8 mouse cellular contexts compared by ENCODE assay signal in genomic region chr14:21051380-21052111, GRCm38 (mm10). TPM values are rescaled to one million over a fixed set of nuclear protein-coding genes. Genes with fewer than 3 reads are reported as not detected.
DNase-seq lines count a peak whose midpoint lies in the region; ATAC-seq lines count a peak whose summit lies in the region.

No protein-coding gene starts in this region.

- peak overlapping the region; percentile 90 for H3K9ac ChIP-seq in liver, embryonic 13.5 days

- peak overlapping the region; percentile 97 for H3K4me2 ChIP-seq in liver, embryonic 13.5 days

- H3K4me1 ChIP-seq in forebrain, embryonic 10.5 days: peaks cover 23% of the 10 kb centered on the region
- H3K4me1 ChIP-seq in liver, embryonic 13.5 days (replicated peaks): peaks cover 37% of the 10 kb centered on the region

- H3K27me3 ChIP-seq in forebrain, embryonic 10.5 days (ENCODE audit: poor library complexity, severe bottlenecking): no peaks in the 10 kb centered on the region
- no peaks in the 10 kb centered on the region for H3K27me3 ChIP-seq in liver, embryonic 13.5 days

- peaks cover 2% of the 10 kb centered on the region; the same call in 1 of the 2 replicates for H3K9me3 ChIP-seq in forebrain, embryonic 10.5 days
- no peaks in the 10 kb centered on the region for H3K9me3 ChIP-seq in liver, embryonic 13.5 days (replicated peaks)

- 11% methylated on average over 28 of the region's 28 CpGs for WGBS in forebrain, embryonic 10.5 days
- 6% methylated on average over 28 of the region's 28 CpGs for WGBS in liver, embryonic 13.5 days (ENCODE audit: insufficient replicate concordance)

- ATAC-seq in frontal cortex, adult (ENCODE audit: low TSS enrichment): peak; percentile 53
- peak; percentile 26 for ATAC-seq in liver, embryonic 13.5 days (ENCODE audit: low read depth)

- H3K4me3 ChIP-seq in forebrain, embryonic 10.5 days: peak overlapping the region; percentile 92
- peak overlapping the region; percentile 87 for H3K4me3 ChIP-seq in liver, embryonic 13.5 days (replicated peaks)

- DNase-seq in frontal cortex, postnatal 14 days (ENCODE audit: low spot score in 2 of 2): no peak
- DNase-seq in 3T3-L1 (ENCODE audit: low read depth, low spot score): peak; percentile 34
- no peak for DNase-seq in forebrain, embryonic 10.5 days (ENCODE audit: extremely low spot score, low spot score)
- DNase-seq in liver, embryonic 13.5 days: no peak
- no peak for DNase-seq in urinary bladder, postnatal 4 days (ENCODE audit: low spot score in 2 of 2)
- DNase-seq in adrenal gland, postnatal 36 days: no peak
- DNase-seq in cerebellum, adult 11 months: no peak

- peaks cover 21% of the 10 kb centered on the region for H3K36me3 ChIP-seq in forebrain, embryonic 10.5 days (replicated peaks)
- H3K36me3 ChIP-seq in liver, embryonic 13.5 days: peaks cover 12% of the 10 kb centered on the region; the same call in 1 of the 2 replicates

- H3K27ac ChIP-seq in forebrain, embryonic 10.5 days: peak overlapping the region; percentile 98
- H3K27ac ChIP-seq in liver, embryonic 13.5 days: peak overlapping the region; percentile 82

RNA-seq across cellular contexts. Expression of gene Ap3m1, which starts 0.8 kb away (rescaled TPM):
- 99.9 and 101 TPM in 2 replicates for polyA plus RNA-seq in forebrain, embryonic 10.5 days (2016; fragmentation: Nextera tagmentation; extraction: Ambion mirVana)
- 37.0 and 44.6 TPM in 2 replicates for polyA plus RNA-seq in liver, embryonic 13.5 days (2015; fragmentation: Nextera tagmentation; extraction: Ambion mirVana)
- 10 to 100 TPM; 97.2 to 98.8 TPM for total RNA-seq in adrenal gland, postnatal 36 days (2021)

RNA-seq across cellular contexts. Expression of gene Adk, which starts 0.8 kb away (rescaled TPM):
- polyA plus RNA-seq in forebrain, embryonic 10.5 days (2016; fragmentation: Nextera tagmentation; extraction: Ambion mirVana): 171 and 172 TPM in 2 replicates
- 181 and 214 TPM in 2 replicates for polyA plus RNA-seq in liver, embryonic 13.5 days (2015; fragmentation: Nextera tagmentation; extraction: Ambion mirVana)
- total RNA-seq in adrenal gland, postnatal 36 days (2021): 100 to 1,000 TPM; 114 to 134 TPM
